Mouse (Mus musculus) midbrain, postnatal 0 days (tissue): ENCODE data around the gene Fancd2. TPM values are rescaled to one million over a fixed set of nuclear protein-coding genes. Genes with fewer than 3 reads are reported as not detected.

Experiments used
- ATAC-seq: fragments of 200-750 bp; cut with Nextera tagmentation; 2 replicates; pipeline ENCODE4 v1.8.0; 2017; ENCODE audit warnings: moderate number of reproducible peaks, mild to moderate bottlenecking, moderate TSS enrichment, moderate library complexity; ENCODE audit not compliant: low FRiP score
- DNase-seq: peaks from one replicate; pipeline ENCODE4 v3.0.0-alpha.2; 2015; ENCODE audit warnings: low spot score
- H3K27ac ChIP-seq: fragments of 300-500 bp; sonication (generic); 2 replicates; pipeline ENCODE4 v1.5.1; 2014; ENCODE audit warnings: low read depth, mild to moderate bottlenecking, low read length, mixed read lengths
- H3K27me3 ChIP-seq: fragments of 300-500 bp; sonication (generic); 2 replicates; pipeline ENCODE4 v1.6.1; 2014; ENCODE audit warnings: low read length, control low read depth, mixed read lengths; ENCODE audit not compliant: insufficient read depth
- H3K36me3 ChIP-seq: fragments of 300-500 bp; sonication (generic); 2 replicates; pipeline ENCODE4 v1.6.1; 2014; ENCODE audit warnings: low read length, control low read depth, mixed read lengths; ENCODE audit not compliant: insufficient read depth
- H3K4me1 ChIP-seq: fragments of 300-500 bp; sonication (generic); 2 replicates; pipeline ENCODE4 v1.6.1; 2014; ENCODE audit warnings: mild to moderate bottlenecking, control low read depth, antibody characterized with exemption, low read length, mixed read lengths; ENCODE audit not compliant: insufficient read depth
- H3K4me2 ChIP-seq: fragments of 300-500 bp; sonication (generic); 2 replicates; pipeline ENCODE4 v1.6.1; 2014; ENCODE audit warnings: low read depth, mild to moderate bottlenecking, low read length, mixed read lengths; ENCODE audit not compliant: poor library complexity, severe bottlenecking
- H3K4me3 ChIP-seq: fragments of 300-500 bp; sonication (generic); 2 replicates; pipeline ENCODE4 v1.5.1; 2014; ENCODE audit warnings: low read depth, mild to moderate bottlenecking, low read length, moderate library complexity
- H3K9ac ChIP-seq: fragments of 300-500 bp; sonication (generic); replicated peaks from 2 replicates; pipeline ENCODE4 v1.6.1; 2014; ENCODE audit warnings: mild to moderate bottlenecking, low read length, moderate library complexity, mixed read lengths; ENCODE audit not compliant: poor library complexity, severe bottlenecking
- H3K9me3 ChIP-seq: fragments of 300-500 bp; sonication (generic); 2 replicates; pipeline ENCODE4 v1.6.1; 2016; ENCODE audit warnings: low read length, control low read depth
- CTCF ChIP-seq: IDR thresholded peaks from 2 replicates; pipeline ENCODE4 v1.5.1; 2016; ENCODE audit warnings: antibody characterized with exemption, mild to moderate bottlenecking
- WGBS: fragments of 180-500 bp; shearing (Covaris S2); extraction: QIAGEN DNeasy Blood & Tissue Kit; methylation state at CpG from one replicate; pipeline ENCODE4 v1.1.7; 2014; 5-methylcytosine and 5-hydroxymethylcytosine counted together
- polyA plus RNA-seq: library from polyadenylated mRNA; unstranded; fragments of >200 nt; fragmentation: Nextera tagmentation; extraction: Ambion mirVana; gene quantifications from 2 replicates; pipeline ENCODE4 v1.2.1, GENCODE M21; 2015
- total RNA-seq: library from RNA; depleted of rRNA; stranded (reverse); fragments of >200 nt; gene quantifications from 2 replicates; pipeline ENCODE4 v1.2.3, GENCODE M21; 2014

Gene Fancd2
- total and polyA plus RNA-seq, 2 experiments from 2014 or later = 1.2 to 3.4 TPM

DNA sequence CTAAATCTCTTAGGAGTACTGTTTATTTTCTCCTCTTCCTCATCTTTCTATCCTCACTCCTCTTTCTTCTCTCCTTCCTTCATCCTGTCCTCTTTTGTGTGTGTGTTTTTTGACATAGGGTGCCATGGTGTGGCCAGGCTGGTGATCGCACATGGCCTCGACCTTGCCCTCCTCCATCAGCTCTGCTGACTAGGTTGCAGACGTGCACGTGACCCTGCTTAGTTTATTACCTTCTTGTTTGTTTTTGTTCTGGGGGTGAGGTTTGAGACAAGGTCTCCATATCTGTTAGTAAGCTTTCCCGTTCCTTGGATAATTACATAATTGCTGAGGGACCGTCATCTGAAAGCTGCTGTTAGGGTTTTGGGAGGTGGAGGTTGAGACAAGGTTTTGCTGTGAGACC, 77.4 kb downstream of the Fancd2 start:
- peaks cover 7% of the 10 kb centered on the region; the same call in 1 of the 2 replicates for H3K4me1 ChIP-seq
- H3K9me3 ChIP-seq = no peaks in the 10 kb centered on the region
- whole genome bisulfite sequencing = 91% methylated on average over 6 of the region's 6 CpGs
- H3K9ac ChIP-seq = no peak overlapping the region
- no peak overlapping the region for H3K4me3 ChIP-seq
- TF ChIP-seq CTCF = no peak
- ATAC-seq = no peak
- no peak for DNase-seq
- H3K4me2 ChIP-seq = no peak overlapping the region
- H3K27ac ChIP-seq = no peak overlapping the region
- no peaks in the 10 kb centered on the region for H3K27me3 ChIP-seq
- no peaks in the 10 kb centered on the region for H3K36me3 ChIP-seq

DNA sequence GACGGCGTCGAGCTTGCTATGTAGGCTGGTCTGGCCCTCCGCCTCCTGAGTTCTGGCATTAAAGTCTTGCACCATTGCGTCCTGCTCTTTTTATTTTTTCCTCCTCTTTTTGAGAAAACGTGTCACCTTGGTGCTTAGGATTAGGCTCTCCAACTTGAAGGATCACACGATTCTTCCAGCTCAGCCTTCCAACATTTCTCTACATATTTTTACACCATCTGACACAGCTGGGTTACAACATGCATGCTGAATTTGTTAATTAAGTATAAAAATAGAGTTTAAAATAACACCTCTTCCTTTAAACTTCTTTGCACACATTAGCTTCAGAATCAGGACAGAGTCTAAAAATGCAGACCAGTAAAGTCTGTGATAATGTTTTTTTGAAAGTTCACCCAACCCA, 77.8 kb downstream of the Fancd2 start:
- ATAC-seq (no peak), DNase-seq (no peak)
- Histone ChIP-seq H3K4me1 (peaks cover 7% of the 10 kb centered on the region; the same call in 1 of the 2 replicates), H3K27me3 (no peaks in the 10 kb centered on the region), H3K9me3 (no peaks in the 10 kb centered on the region), H3K36me3 (peaks cover under 1% of the 10 kb centered on the region; the same call in 1 of the 2 replicates), H3K4me3 (no peak overlapping the region), H3K27ac (no peak overlapping the region), H3K4me2 (no peak overlapping the region), H3K9ac (no peak overlapping the region)
- WGBS = 94% methylated on average over 7 of the region's 7 CpGs
- TF ChIP-seq CTCF = no peak

DNA sequence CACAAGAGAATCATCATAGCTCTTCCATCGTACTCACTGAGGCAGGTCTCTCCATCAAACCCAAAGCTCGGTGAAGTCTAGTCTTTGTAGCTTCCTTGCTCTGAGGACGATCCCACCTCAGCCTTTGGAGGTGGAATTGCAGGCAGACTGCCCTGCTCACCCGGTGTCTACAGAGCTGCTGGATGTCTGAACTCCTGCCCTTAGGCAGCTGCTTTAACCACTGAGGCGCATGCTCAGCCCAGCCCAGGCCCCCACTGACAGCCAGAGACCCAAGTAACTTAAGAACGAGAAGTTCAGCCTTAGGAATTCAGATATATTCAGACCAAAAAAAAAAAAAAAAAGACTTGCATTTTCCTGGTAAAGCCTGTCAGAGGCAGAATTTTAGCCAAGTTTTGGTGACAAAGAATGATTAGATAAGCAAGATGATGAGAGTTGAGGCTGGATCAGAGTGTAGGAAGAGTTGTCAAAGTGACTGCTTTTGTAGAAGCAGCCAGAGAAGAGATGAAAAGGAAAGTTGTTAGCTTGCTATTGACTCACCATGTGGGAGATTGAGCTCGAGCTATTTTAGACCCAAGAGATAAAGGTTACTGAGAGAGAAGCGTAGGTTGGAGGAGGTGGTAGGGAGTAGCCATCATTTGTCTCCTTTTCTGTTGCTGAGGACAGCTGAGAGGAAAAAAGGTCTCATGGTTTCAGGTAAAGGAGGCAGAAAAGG, 80.9 kb downstream of the Fancd2 start:
- DNase-seq (no peak), ATAC-seq (no peak)
- TF ChIP-seq CTCF = no peak
- no peak overlapping the region for H3K27ac ChIP-seq
- no peak overlapping the region for H3K9ac ChIP-seq
- WGBS = 93% methylated on average over 8 of the region's 8 CpGs
- no peaks in the 10 kb centered on the region for H3K27me3 ChIP-seq
- H3K9me3 ChIP-seq = no peaks in the 10 kb centered on the region
- no peak overlapping the region for H3K4me2 ChIP-seq
- H3K4me1 ChIP-seq = no peaks in the 10 kb centered on the region
- H3K36me3 ChIP-seq = peaks cover 26% of the 10 kb centered on the region
- no peak overlapping the region for H3K4me3 ChIP-seq

DNA sequence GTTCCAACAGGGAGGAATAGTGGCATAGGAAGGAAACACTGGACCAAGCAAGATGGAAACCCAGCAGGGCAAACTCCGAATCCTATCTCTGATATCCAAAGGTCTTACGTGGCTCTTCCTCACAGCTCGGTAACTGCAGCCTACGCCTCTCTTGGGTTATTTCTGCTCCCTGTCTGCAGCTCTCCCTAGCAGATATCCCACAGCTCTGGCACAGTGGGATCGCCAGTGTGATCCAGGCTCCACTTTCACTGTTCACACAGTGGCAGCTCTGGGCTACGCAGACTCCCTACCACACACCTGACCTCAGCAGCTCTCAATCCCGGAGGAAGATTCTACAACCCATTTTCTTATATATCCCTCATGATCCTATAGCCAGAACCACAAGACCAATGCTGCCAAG, 82.7 kb downstream of the Fancd2 start:
- Histone ChIP-seq H3K4me1 (no peaks in the 10 kb centered on the region), H3K27ac (no peak overlapping the region), H3K27me3 (no peaks in the 10 kb centered on the region), H3K9me3 (no peaks in the 10 kb centered on the region), H3K4me2 (no peak overlapping the region), H3K9ac (no peak overlapping the region), H3K4me3 (no peak overlapping the region), H3K36me3 (peaks cover 33% of the 10 kb centered on the region)
- ATAC-seq (no peak), DNase-seq (no peak)
- WGBS = 99% methylated on average over 7 of the region's 7 CpGs
- TF ChIP-seq CTCF = no peak

DNA sequence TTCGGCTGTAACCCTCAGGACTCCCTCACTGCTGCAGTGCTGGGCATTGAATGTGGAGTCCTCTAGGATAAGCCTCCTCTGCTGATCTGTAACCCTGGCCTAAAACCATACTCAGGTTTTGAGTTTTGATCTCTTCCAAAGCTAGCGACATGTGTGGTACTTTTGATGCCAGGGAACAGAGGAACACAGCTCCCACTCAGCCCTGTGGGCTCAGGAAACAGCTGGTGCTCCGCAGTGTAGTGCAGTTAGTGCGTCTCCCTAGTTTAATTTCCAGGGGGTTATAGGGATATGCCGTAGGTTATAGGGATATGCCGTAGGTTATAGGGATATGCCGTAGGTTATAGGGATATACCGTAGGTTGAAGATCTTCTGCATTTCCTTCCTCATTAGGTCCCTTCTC, 83.5 kb downstream of the Fancd2 start:
- H3K4me2 ChIP-seq = no peak overlapping the region
- 97% methylated on average over 8 of the region's 8 CpGs for WGBS
- no peak overlapping the region for H3K4me3 ChIP-seq
- no peaks in the 10 kb centered on the region for H3K4me1 ChIP-seq
- H3K27me3 ChIP-seq = no peaks in the 10 kb centered on the region
- no peak for TF ChIP-seq CTCF
- peaks cover 33% of the 10 kb centered on the region for H3K36me3 ChIP-seq
- no peak overlapping the region for H3K27ac ChIP-seq
- ATAC-seq (no peak), DNase-seq (no peak)
- no peak overlapping the region for H3K9ac ChIP-seq
- no peaks in the 10 kb centered on the region for H3K9me3 ChIP-seq

DNA sequence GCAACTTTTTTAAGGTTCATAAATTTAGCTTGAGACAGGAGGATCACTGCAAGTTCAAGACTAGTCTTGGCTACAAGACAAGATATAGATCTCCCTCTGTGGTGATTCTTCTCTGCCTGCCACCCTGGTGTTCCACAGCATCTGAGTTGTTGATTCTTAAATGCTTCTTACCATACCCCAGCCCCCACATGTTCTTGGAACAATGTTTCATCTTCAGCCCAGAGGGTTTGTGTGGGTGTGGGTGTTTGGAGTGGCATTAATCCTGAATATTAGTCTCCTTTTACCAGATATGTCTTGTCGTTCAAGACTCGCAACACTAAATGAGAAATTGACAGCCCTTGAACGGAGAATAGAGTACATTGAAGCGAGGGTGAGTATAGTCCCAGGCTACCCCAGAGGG, 84.0 kb downstream of the Fancd2 start:
- H3K4me3 ChIP-seq = no peak overlapping the region
- no peak overlapping the region for H3K9ac ChIP-seq
- H3K27me3 ChIP-seq = no peaks in the 10 kb centered on the region
- no peak for TF ChIP-seq CTCF
- no peak overlapping the region for H3K4me2 ChIP-seq
- H3K4me1 ChIP-seq = no peaks in the 10 kb centered on the region
- DNase-seq (no peak), ATAC-seq (no peak)
- peaks cover 33% of the 10 kb centered on the region for H3K36me3 ChIP-seq
- no peaks in the 10 kb centered on the region for H3K9me3 ChIP-seq
- no peak overlapping the region for H3K27ac ChIP-seq
- WGBS = 94% methylated on average over 4 of the region's 4 CpGs
